Mouse (Mus musculus) thymus, postnatal 0 days (tissue): ENCODE measurements at regions not wholly inside any gene's neighbourhood (a gene's known extent, or its start where the extent isn't known, plus 50 kb on each side); places are given as distances from the start of the nearest gene placed in this dataset.

Experiments used
- DNase-seq: peaks from one replicate; pipeline ENCODE4 v3.0.0-alpha.2; 2015; ENCODE audit warnings: low spot score

- DNase-seq = no peak
These were observed 288.8 kb downstream of the Irs2 start for GRCm38 (mm10) chr8:10719411-10719810.

- DNase-seq = no peak
These were observed 291.0 kb downstream of the Irs2 start for GRCm38 (mm10) chr8:10717297-10717696.

- no peak for DNase-seq
These were observed 292.1 kb downstream of the Irs2 start for GRCm38 (mm10) chr8:10716161-10716560.

GRCm38 (mm10) chr8:10713515-10714042 is 294.7 kb downstream of the Irs2 start:
- no peak for DNase-seq

GRCm38 (mm10) chr8:10712118-10712689 is 296.1 kb downstream of the Irs2 start:
- no peak for DNase-seq

- DNase-seq = no peak
These were observed 296.8 kb downstream of the Irs2 start for GRCm38 (mm10) chr8:10711474-10711873.

- DNase-seq = no peak
These were observed 299.7 kb downstream of the Irs2 start for GRCm38 (mm10) chr8:10708509-10708908.

GRCm38 (mm10) chr8:10707122-10707521 is 301.1 kb downstream of the Irs2 start:
- no peak for DNase-seq

- DNase-seq = no peak
These were observed 302.3 kb downstream of the Irs2 start for GRCm38 (mm10) chr8:10705909-10706308.

GRCm38 (mm10) chr8:10702755-10703154 is 305.5 kb downstream of the Irs2 start:
- DNase-seq = no peak

GRCm38 (mm10) chr8:10702248-10702647 is 306.0 kb downstream of the Irs2 start:
- DNase-seq = no peak

- DNase-seq = no peak
These were observed 306.6 kb downstream of the Irs2 start for GRCm38 (mm10) chr8:10701648-10702061.

GRCm38 (mm10) chr8:10701226-10701625 is 307.0 kb downstream of the Irs2 start:
- no peak for DNase-seq

- DNase-seq = no peak
These were observed 308.6 kb downstream of the Irs2 start for GRCm38 (mm10) chr8:10699669-10700068.

- no peak for DNase-seq
These were observed 313.1 kb downstream of the Irs2 start for GRCm38 (mm10) chr8:10695181-10695580.

GRCm38 (mm10) chr8:10690659-10691058 is 317.6 kb downstream of the Irs2 start:
- no peak for DNase-seq

GRCm38 (mm10) chr8:10689881-10690280 is 318.4 kb downstream of the Irs2 start:
- DNase-seq = no peak

- no peak for DNase-seq
These were observed 320.2 kb downstream of the Irs2 start for GRCm38 (mm10) chr8:10687867-10688561.
